Mouse (Mus musculus): ENCODE measurements around the gene Gm9922. TPM values are rescaled to one million over a fixed set of nuclear protein-coding genes. Genes with fewer than 3 reads are reported as not detected.

Gene Gm9922
- 2.5 and 3.6 TPM in 2 replicates for polyA plus RNA-seq (2014; fragmentation: Nextera tagmentation; extraction: Ambion mirVana)

DNA sequence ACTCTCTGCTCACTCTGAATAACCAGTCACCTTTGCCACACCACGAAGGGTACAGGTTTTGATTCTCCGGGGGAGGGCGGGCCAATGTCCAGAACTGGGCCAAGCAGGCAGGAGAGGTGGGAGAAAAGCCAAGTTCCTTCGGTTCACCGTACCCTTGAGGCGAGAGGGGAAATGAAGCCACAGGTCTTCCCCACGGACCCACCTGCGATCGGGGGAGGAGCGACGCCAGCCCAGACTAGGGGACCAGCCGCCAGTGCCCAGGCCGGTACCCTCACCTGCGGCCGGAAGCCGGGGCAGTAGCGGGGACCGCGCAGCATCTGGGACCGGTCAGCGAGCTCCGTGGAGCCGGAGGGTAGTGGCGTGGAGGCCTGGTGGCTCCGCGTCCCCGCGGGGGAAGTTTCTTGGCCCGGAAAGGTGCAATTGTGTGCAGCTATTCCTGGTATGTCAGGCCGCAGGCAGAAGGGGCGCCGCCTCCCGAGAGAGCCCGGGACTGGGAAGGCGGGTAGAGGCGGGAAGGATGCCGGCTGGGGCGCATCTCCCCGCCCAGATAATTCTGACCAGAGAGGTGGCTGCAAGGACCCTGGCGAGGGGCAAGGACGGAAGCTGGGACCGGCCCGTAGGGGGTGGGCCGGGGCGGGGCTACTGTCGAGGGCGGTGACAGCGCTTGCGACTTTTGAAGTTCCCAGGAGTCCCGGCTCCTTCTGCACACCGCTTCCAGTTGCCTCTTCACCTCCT is at the start of gene Gm9922, which contains the start of gene Lmo7:
Gene Gm9922 (minus strand): TSS at position 578 of the 735 bp plus-strand sequence.
Gene Lmo7 (plus strand): TSS at position 721 of the 735 bp plus-strand sequence.
- 1% methylated on average over 50 of the region's 51 CpGs for WGBS (ENCODE audit: insufficient replicate concordance)
- Histone ChIP-seq H3K9ac (ENCODE audit: low read depth, low read length) (peak within 1 kb of the TSS; percentile 62), H3K27ac (ENCODE audit: low read depth, low read length) (no peak within 1 kb of the TSS), H3K4me2 (peak within 1 kb of the TSS; percentile 95), H3K36me3 (ENCODE audit: control insufficient read depth, insufficient read depth, low read length) (no peaks in the 10 kb centered on the region), H3K9me3 (replicated peaks; ENCODE audit: control insufficient read depth, low read length) (no peaks in the 10 kb centered on the region), H3K4me1 (ENCODE audit: control insufficient read depth, insufficient read depth, low read length) (peaks cover 6% of the 10 kb centered on the region; the same call in 1 of the 2 replicates), H3K4me3 (ENCODE audit: low read depth, low read length) (peak within 1 kb of the TSS; percentile 69), H3K27me3 (ENCODE audit: control insufficient read depth, insufficient read depth, low read length) (peaks cover 5% of the 10 kb centered on the region; the same call in 1 of the 2 replicates)
- peak; percentile 81 for ATAC-seq (replicated peaks; ENCODE audit: insufficient number of reproducible peaks, low FRiP score, low TSS enrichment)

DNA sequence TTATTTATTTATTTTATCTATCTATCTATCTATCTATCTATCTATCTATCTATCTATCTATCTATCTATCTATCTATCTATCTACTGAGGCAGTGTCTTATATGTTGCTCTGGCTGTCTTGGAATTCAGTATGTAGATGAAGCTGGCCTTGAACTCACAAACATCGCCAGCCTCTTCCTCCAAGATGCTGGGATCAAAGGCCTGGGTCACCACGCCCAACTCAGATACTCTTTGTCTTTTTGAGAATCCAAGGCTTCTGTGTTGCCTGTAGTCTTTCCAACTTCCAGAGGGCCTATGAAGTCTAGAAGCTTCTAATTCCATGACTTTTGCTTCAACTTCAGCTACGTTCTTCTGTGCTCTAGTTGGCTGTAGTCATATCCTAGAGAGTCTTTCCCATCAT is 48.8 kb upstream of the Gm9922 start:
- no peaks in the 10 kb centered on the region for H3K36me3 ChIP-seq (ENCODE audit: control insufficient read depth, insufficient read depth, low read length)
- H3K9ac ChIP-seq (ENCODE audit: low read depth, low read length), result no peak overlapping the region
- no peaks in the 10 kb centered on the region for H3K9me3 ChIP-seq (replicated peaks; ENCODE audit: control insufficient read depth, low read length)
- H3K27ac ChIP-seq (ENCODE audit: low read depth, low read length), result no peak overlapping the region
- no peak overlapping the region for H3K4me2 ChIP-seq
- WGBS (ENCODE audit: insufficient replicate concordance), result 92% methylated on average over 3 of the region's 3 CpGs
- H3K27me3 ChIP-seq (ENCODE audit: control insufficient read depth, insufficient read depth, low read length), result no peaks in the 10 kb centered on the region
- ATAC-seq (replicated peaks; ENCODE audit: insufficient number of reproducible peaks, low FRiP score, low TSS enrichment), result no peak
- H3K4me3 ChIP-seq (ENCODE audit: low read depth, low read length), result no peak overlapping the region
- H3K4me1 ChIP-seq (ENCODE audit: control insufficient read depth, insufficient read depth, low read length), result no peaks in the 10 kb centered on the region

DNA sequence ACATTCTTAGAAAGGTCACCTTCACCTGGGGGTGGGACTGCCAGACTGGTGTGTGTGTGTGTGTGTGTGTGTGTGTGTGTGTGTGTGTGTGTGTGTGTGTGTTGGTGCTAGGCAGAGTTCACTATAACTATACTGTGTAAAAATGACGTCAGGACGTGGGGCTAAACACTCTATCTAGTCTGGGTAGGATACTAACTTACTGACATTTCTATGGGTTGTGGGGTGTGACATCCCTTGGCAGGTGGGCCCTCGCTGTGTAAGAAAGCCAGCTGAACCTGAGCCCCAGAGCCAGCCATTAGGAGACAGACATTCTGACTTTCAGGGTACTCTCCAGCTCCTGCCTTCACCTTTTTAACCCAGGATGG is 47.5 kb upstream of the Gm9922 start:
- no peak overlapping the region for H3K4me2 ChIP-seq
- H3K9me3 ChIP-seq (replicated peaks; ENCODE audit: control insufficient read depth, low read length), result no peaks in the 10 kb centered on the region
- ATAC-seq (replicated peaks; ENCODE audit: insufficient number of reproducible peaks, low FRiP score, low TSS enrichment), result no peak; the same call in 1 of the 2 replicates
- no peaks in the 10 kb centered on the region for H3K36me3 ChIP-seq (ENCODE audit: control insufficient read depth, insufficient read depth, low read length)
- no peaks in the 10 kb centered on the region for H3K27me3 ChIP-seq (ENCODE audit: control insufficient read depth, insufficient read depth, low read length)
- WGBS (ENCODE audit: insufficient replicate concordance), result 38% methylated on average over 3 of the region's 3 CpGs
- no peak overlapping the region for H3K27ac ChIP-seq (ENCODE audit: low read depth, low read length)
- no peak overlapping the region for H3K9ac ChIP-seq (ENCODE audit: low read depth, low read length)
- no peak overlapping the region for H3K4me3 ChIP-seq (ENCODE audit: low read depth, low read length)
- H3K4me1 ChIP-seq (ENCODE audit: control insufficient read depth, insufficient read depth, low read length), result no peaks in the 10 kb centered on the region

DNA sequence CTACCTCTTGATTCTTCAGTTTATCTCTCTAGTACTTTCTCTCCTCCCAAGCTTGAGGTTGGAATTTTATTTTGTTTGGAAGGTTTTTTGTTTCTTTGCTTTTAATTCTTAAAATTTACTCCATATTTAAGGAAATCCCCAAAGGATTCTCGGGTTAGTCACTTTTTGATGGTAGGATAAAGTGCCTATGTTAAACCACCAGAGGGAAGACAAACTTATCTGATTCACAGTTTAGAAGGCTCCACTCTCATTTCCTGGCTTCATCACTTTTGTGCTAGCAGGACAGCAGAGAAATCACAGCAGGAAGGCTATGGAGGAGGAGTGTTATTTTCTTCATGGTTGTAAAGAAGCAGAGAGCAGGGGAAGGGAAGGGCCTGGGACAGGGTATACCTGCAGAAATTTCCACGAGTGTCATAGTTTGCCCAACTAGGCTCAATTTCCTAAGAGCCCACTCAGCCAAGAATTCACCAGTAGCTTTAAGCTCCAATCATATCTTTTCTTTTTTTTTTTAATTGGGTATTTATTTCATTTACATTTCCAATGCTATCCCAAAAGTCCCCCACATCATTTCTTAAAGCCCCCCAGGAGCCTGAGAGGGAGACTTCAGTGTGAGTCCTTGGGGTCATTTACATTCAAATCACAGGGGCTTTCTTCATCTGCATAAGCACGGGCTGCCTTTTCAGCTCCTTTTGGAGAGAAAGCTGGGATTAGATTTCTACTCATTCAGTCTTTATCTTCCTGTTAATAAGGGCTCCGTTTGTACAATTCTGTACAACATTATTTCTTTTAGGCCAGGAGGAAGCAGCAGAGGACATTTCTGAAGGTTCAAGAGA is 46.9 kb upstream of the Gm9922 start:
- H3K9me3 ChIP-seq (replicated peaks; ENCODE audit: control insufficient read depth, low read length), result no peaks in the 10 kb centered on the region
- H3K4me1 ChIP-seq (ENCODE audit: control insufficient read depth, insufficient read depth, low read length), result no peaks in the 10 kb centered on the region
- H3K9ac ChIP-seq (ENCODE audit: low read depth, low read length), result no peak overlapping the region
- no peaks in the 10 kb centered on the region for H3K36me3 ChIP-seq (ENCODE audit: control insufficient read depth, insufficient read depth, low read length)
- no peak overlapping the region for H3K4me2 ChIP-seq
- no peak overlapping the region for H3K27ac ChIP-seq (ENCODE audit: low read depth, low read length)
- WGBS (ENCODE audit: insufficient replicate concordance), result 16% methylated on average over 4 of the region's 4 CpGs
- no peaks in the 10 kb centered on the region for H3K27me3 ChIP-seq (ENCODE audit: control insufficient read depth, insufficient read depth, low read length)
- no peak overlapping the region for H3K4me3 ChIP-seq (ENCODE audit: low read depth, low read length)
- no peak for ATAC-seq (replicated peaks; ENCODE audit: insufficient number of reproducible peaks, low FRiP score, low TSS enrichment)

DNA sequence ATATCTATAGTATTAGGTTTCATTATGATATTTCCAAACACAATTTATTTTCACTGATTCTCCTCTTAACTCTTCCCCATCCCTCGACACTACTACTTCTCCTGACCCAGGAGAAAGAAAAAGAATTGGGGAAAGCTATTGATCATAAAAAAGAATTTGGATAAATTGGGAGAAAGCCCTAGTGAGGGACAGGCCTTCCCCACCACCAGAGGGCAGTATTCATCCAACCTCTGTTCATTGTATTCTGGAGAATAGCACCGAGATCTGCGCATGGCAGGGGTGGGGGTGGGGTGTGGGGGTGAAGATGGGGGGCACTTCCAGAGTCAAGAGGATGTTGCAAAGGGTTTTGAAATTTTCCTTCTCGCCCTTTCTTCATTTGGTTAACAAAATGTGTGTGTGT is 45.0 kb upstream of the Gm9922 start:
- Histone ChIP-seq H3K9ac (ENCODE audit: low read depth, low read length) (no peak overlapping the region), H3K4me2 (no peak overlapping the region), H3K27me3 (ENCODE audit: control insufficient read depth, insufficient read depth, low read length) (no peaks in the 10 kb centered on the region), H3K4me3 (ENCODE audit: low read depth, low read length) (no peak overlapping the region), H3K4me1 (ENCODE audit: control insufficient read depth, insufficient read depth, low read length) (no peaks in the 10 kb centered on the region), H3K36me3 (ENCODE audit: control insufficient read depth, insufficient read depth, low read length) (no peaks in the 10 kb centered on the region), H3K9me3 (replicated peaks; ENCODE audit: control insufficient read depth, low read length) (no peaks in the 10 kb centered on the region), H3K27ac (ENCODE audit: low read depth, low read length) (no peak overlapping the region)
- WGBS (ENCODE audit: insufficient replicate concordance), result 42% methylated on average over 4 of the region's 4 CpGs
- no peak for ATAC-seq (replicated peaks; ENCODE audit: insufficient number of reproducible peaks, low FRiP score, low TSS enrichment)

DNA sequence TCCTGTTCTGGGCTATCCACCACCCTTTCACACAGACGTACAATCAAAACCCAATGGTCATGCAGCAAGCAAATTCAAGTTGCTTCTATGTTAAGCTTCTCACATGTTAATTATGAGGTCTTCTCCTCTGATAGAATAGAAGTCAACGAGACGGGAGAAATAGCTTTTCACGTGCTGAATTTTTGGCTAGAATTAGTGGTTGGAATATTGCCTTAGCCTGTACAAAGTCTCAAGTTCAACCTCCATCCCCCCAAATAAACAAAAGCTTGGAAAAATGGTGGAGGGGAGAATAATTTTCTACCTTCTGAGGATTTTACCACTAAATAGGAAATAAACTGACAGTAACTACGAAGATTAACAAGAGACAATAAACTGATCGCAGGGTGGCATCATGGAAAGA is 42.1 kb upstream of the Gm9922 start:
- Histone ChIP-seq H3K4me2 (no peak overlapping the region), H3K4me3 (ENCODE audit: low read depth, low read length) (no peak overlapping the region), H3K4me1 (ENCODE audit: control insufficient read depth, insufficient read depth, low read length) (no peaks in the 10 kb centered on the region), H3K36me3 (ENCODE audit: control insufficient read depth, insufficient read depth, low read length) (no peaks in the 10 kb centered on the region), H3K27me3 (ENCODE audit: control insufficient read depth, insufficient read depth, low read length) (no peaks in the 10 kb centered on the region), H3K9ac (ENCODE audit: low read depth, low read length) (no peak overlapping the region), H3K9me3 (replicated peaks; ENCODE audit: control insufficient read depth, low read length) (no peaks in the 10 kb centered on the region), H3K27ac (ENCODE audit: low read depth, low read length) (no peak overlapping the region)
- WGBS (ENCODE audit: insufficient replicate concordance), result 88% methylated on average over 6 of the region's 6 CpGs
- ATAC-seq (replicated peaks; ENCODE audit: insufficient number of reproducible peaks, low FRiP score, low TSS enrichment), result no peak

DNA sequence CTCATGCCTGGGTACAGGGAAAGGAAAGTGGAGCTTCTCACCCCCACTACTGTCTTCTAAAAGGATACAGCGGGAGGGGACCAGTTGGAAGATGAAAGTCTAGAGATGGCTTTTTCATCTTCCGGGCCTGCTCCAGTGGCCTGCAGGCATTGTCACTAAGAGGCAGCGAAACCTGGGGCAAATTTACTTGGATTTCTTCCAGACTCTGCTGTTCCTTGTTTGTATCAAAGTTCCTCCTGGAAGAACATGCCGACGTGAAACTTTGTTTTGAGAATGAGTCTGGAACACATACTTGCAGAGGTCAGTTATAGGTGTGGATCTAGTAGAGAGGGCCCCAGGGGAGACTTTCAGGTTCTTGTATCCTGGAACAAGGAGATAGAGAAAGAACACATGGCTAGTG is 41.7 kb upstream of the Gm9922 start:
- Histone ChIP-seq H3K9ac (ENCODE audit: low read depth, low read length) (no peak overlapping the region), H3K4me1 (ENCODE audit: control insufficient read depth, insufficient read depth, low read length) (no peaks in the 10 kb centered on the region), H3K4me3 (ENCODE audit: low read depth, low read length) (no peak overlapping the region), H3K27me3 (ENCODE audit: control insufficient read depth, insufficient read depth, low read length) (no peaks in the 10 kb centered on the region), H3K27ac (ENCODE audit: low read depth, low read length) (no peak overlapping the region), H3K4me2 (no peak overlapping the region), H3K9me3 (replicated peaks; ENCODE audit: control insufficient read depth, low read length) (no peaks in the 10 kb centered on the region), H3K36me3 (ENCODE audit: control insufficient read depth, insufficient read depth, low read length) (no peaks in the 10 kb centered on the region)
- 87% methylated on average over 5 of the region's 5 CpGs for WGBS (ENCODE audit: insufficient replicate concordance)
- ATAC-seq (replicated peaks; ENCODE audit: insufficient number of reproducible peaks, low FRiP score, low TSS enrichment), result no peak

DNA sequence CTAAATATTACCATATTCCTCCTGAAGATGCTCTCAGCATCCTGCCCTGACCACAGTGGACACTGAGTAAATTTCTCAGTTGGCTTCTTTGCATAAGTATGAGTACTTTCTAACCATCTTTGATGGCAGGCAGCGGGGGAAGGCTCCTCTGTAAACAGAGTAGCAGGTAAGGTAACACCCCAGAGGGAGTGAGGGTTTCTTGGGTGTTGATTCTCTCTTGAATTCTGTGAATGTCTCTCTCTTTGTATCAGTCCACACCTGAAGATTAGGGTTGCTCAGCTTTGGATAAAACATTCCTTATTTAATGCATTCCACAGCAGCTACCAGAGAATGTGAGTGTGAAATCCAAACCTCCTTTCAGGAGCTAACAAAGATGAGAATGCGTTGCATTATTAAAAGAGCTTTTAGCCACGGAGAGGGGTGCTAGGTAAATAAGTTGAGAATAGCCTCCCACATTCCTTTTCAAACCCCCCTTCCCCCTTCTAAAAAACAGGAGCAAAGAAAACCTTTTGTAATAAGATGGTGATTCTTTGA is 34.2 kb upstream of the Gm9922 start:
- 22% methylated on average over 3 of the region's 3 CpGs for WGBS (ENCODE audit: insufficient replicate concordance)
- Histone ChIP-seq H3K27ac (ENCODE audit: low read depth, low read length) (no peak overlapping the region), H3K4me3 (ENCODE audit: low read depth, low read length) (no peak overlapping the region), H3K9me3 (replicated peaks; ENCODE audit: control insufficient read depth, low read length) (no peaks in the 10 kb centered on the region), H3K9ac (ENCODE audit: low read depth, low read length) (no peak overlapping the region), H3K4me1 (ENCODE audit: control insufficient read depth, insufficient read depth, low read length) (no peaks in the 10 kb centered on the region), H3K4me2 (no peak overlapping the region), H3K27me3 (ENCODE audit: control insufficient read depth, insufficient read depth, low read length) (no peaks in the 10 kb centered on the region), H3K36me3 (ENCODE audit: control insufficient read depth, insufficient read depth, low read length) (no peaks in the 10 kb centered on the region)
- ATAC-seq (replicated peaks; ENCODE audit: insufficient number of reproducible peaks, low FRiP score, low TSS enrichment), result no peak

Measured in heart, embryonic 11.5 days (tissue).